In genomic region chr5:122719168-122719567, GRCm38 (mm10) we compare ENCODE assay signal across 24 mouse cellular contexts. TPM values are rescaled to one million over a fixed set of nuclear protein-coding genes. Genes with fewer than 3 reads are reported as not detected.
DNase-seq lines count a peak whose midpoint lies in the region; ATAC-seq and TF ChIP-seq lines count a peak whose summit lies in the region.
"Had no signal": no experiment of that assay in that cellular context is flagged by ENCODE, and none has a peak within 500 bp of the region (broad histone marks: within the 10 kb centered on the region; RNA-seq: fewer than 3 reads in every experiment).

No protein-coding gene starts in this region.

- no peak overlapping the region for H3K4me2 ChIP-seq in liver, embryonic 12.5 days
- H3K4me2 ChIP-seq: heart, embryonic 15.5 days; hindbrain, embryonic 15.5 days; limb, embryonic 12.5 days; liver, embryonic 11.5 days; midbrain, embryonic 12.5 days had no signal

- no peaks in the 10 kb centered on the region for H3K27me3 ChIP-seq in spleen, adult 2 months (ENCODE audit: control insufficient read depth, insufficient read depth, low read length)
- H3K27me3 ChIP-seq in thymus, adult 2 months (ENCODE audit: control insufficient read depth, insufficient read depth, low read length), result no peaks in the 10 kb centered on the region
- no peaks in the 10 kb centered on the region for H3K27me3 ChIP-seq in liver, embryonic 12.5 days (replicated peaks)
- H3K27me3 ChIP-seq: heart, embryonic 15.5 days; hindbrain, embryonic 15.5 days; limb, embryonic 12.5 days; midbrain, embryonic 12.5 days had no signal

- no peak for TF ChIP-seq CTCF in spleen, adult 2 months (IDR thresholded peaks at IDR 0.05; ENCODE audit: extremely low read depth, insufficient read depth, insufficient read length, insufficient replicate concordance)
- no peak for TF ChIP-seq CTCF in thymus, adult 2 months (IDR thresholded peaks at IDR 0.05; ENCODE audit: borderline replicate concordance, control insufficient read depth, extremely low read depth, insufficient read depth, low read length, poor library complexity)

- peak; percentile 65 for ATAC-seq in inflammation-experienced regulatory T-cells, adult 6 months
- no peak for ATAC-seq in liver, embryonic 12.5 days
- ATAC-seq: forebrain, embryonic 14.5 days; intestine, postnatal 0 days had no signal

- DNase-seq in spleen, adult 2 months (ENCODE audit: low read depth in 1 of 2, low spot score in 2 of 2), result peak in 1 of 2 experiments; percentile 58
- DNase-seq in spleen, postnatal 36 days (ENCODE audit: low spot score in 2 of 2), result no peak
- DNase-seq in thymus, adult 2 months, result no peak
- DNase-seq in testis, postnatal 10 days (ENCODE audit: low spot score), result no peak
- no peak for DNase-seq in urinary bladder, postnatal 4 days (ENCODE audit: low spot score in 2 of 2)
- DNase-seq in left cerebral cortex, postnatal 25 days (ENCODE audit: low spot score in 2 of 2), result no peak
- DNase-seq: adrenal gland, postnatal 25 days; cerebellum, adult 9-10 months; heart, postnatal 4 days; layer of hippocampus, adult 9-11 months; lung, adult 18-20 months; retina, postnatal 1 day; right cerebral cortex, postnatal 25 days had no signal

- intact Hi-C loops in left cerebral cortex, postnatal 25 days (cut with DNase I), result no loop called here

- H3K27ac ChIP-seq in spleen, adult 2 months (ENCODE audit: insufficient read depth, low read length), result peak overlapping the region; percentile 13; the same call in 1 of the 2 replicates
- H3K27ac ChIP-seq in thymus, adult 2 months (ENCODE audit: control insufficient read depth, insufficient read depth, low read length), result peak overlapping the region; percentile 43; the same call in 1 of the 2 replicates
- no peak overlapping the region for H3K27ac ChIP-seq in liver, embryonic 12.5 days
- H3K27ac ChIP-seq: heart, embryonic 15.5 days; hindbrain, embryonic 15.5 days; left cerebral cortex, adult 2 months; limb, embryonic 12.5 days; midbrain, embryonic 12.5 days; stomach, postnatal 0 days had no signal

- H3K9me3 ChIP-seq in liver, embryonic 12.5 days (replicated peaks), result no peaks in the 10 kb centered on the region
- H3K9me3 ChIP-seq: heart, embryonic 15.5 days; hindbrain, embryonic 15.5 days had no signal

- 57% methylated on average over 8 of the region's 8 CpGs for WGBS in spleen, adult 2 months
- 13% methylated on average over 8 of the region's 8 CpGs for WGBS in thymus, adult 2 months
- WGBS in liver, embryonic 12.5 days (ENCODE audit: insufficient replicate concordance), result 77% methylated on average over 8 of the region's 8 CpGs

- no peaks in the 10 kb centered on the region; the same call in 1 of the 2 replicates for H3K4me1 ChIP-seq in spleen, adult 2 months (ENCODE audit: control insufficient read depth, insufficient read depth, insufficient read length)
- peaks cover 23% of the 10 kb centered on the region for H3K4me1 ChIP-seq in thymus, adult 2 months (replicated peaks; ENCODE audit: control insufficient read depth, insufficient read depth, low read length)
- H3K4me1 ChIP-seq in liver, embryonic 12.5 days, result no peaks in the 10 kb centered on the region
- H3K4me1 ChIP-seq: heart, embryonic 15.5 days; hindbrain, embryonic 15.5 days; midbrain, embryonic 12.5 days had no signal

- TF ChIP-seq POLR2A in spleen, adult 2 months (IDR thresholded peaks at IDR 0.05; ENCODE audit: low read depth, low read length), result no peak
- no peak for TF ChIP-seq POLR2A in thymus, adult 2 months (IDR thresholded peaks at IDR 0.05; ENCODE audit: control insufficient read depth, extremely low read depth, insufficient read depth, low read length, poor library complexity)

- no peak overlapping the region for H3K9ac ChIP-seq in liver, embryonic 12.5 days
- H3K9ac ChIP-seq: heart, embryonic 15.5 days; hindbrain, embryonic 15.5 days; limb, embryonic 12.5 days; midbrain, embryonic 12.5 days had no signal

- H3K36me3 ChIP-seq in spleen, adult 2 months (ENCODE audit: control insufficient read depth, insufficient read depth, low read length), result peaks cover 8% of the 10 kb centered on the region
- no peaks in the 10 kb centered on the region for H3K36me3 ChIP-seq in thymus, adult 2 months (ENCODE audit: control insufficient read depth, insufficient read depth, low read length)
- H3K36me3 ChIP-seq in liver, embryonic 12.5 days, result peaks cover 39% of the 10 kb centered on the region
- H3K36me3 ChIP-seq: hindbrain, embryonic 15.5 days; limb, embryonic 12.5 days; midbrain, embryonic 12.5 days had no signal

- H3K4me3 ChIP-seq in spleen, adult 2 months (ENCODE audit: extremely low read depth, insufficient read depth, insufficient read length), result no peak overlapping the region
- H3K4me3 ChIP-seq in thymus, adult 2 months (ENCODE audit: control insufficient read depth, insufficient read depth, low read length), result no peak overlapping the region
- H3K4me3 ChIP-seq in liver, embryonic 12.5 days, result no peak overlapping the region
- H3K4me3 ChIP-seq: heart, embryonic 15.5 days; hindbrain, embryonic 15.5 days; left cerebral cortex, adult 2 months; limb, embryonic 12.5 days; midbrain, embryonic 12.5 days had no signal

RNA-seq across cellular contexts. Expression of gene P2rx4, which starts 11.8 kb away (rescaled TPM):
- polyA plus RNA-seq in spleen, adult 2 months (2012; rRNA removed), result 58.3 and 59.2 TPM in 2 replicates
- 10 to 100 TPM; 24.6 to 46.1 (median 34.3) TPM for polyA plus RNA-seq in inflammation-experienced regulatory T-cells, adult 6 months (2017; shearing (Covaris generic))
- 41.0 and 51.4 TPM in 2 replicates for polyA plus RNA-seq in thymus, adult 2 months (2012; rRNA removed)
- total RNA-seq in left cerebral cortex, postnatal 25 days (2021), result 10 to 100 TPM; 14.9 to 16.7 TPM
- 25.6 and 27.1 TPM in 2 replicates for polyA plus RNA-seq in liver, embryonic 12.5 days (2016; fragmentation: Nextera tagmentation; extraction: Ambion mirVana)
